Mouse (Mus musculus) small intestine, adult 2 months (tissue): ENCODE results near the gene Pigq.

Experiments
- CTCF ChIP-seq: fragments of 200-500 bp; IDR thresholded peaks from 2 replicates; pipeline ENCODE4 v1.5.1; 2012; ENCODE audit warnings: low read depth, mild to moderate bottlenecking, control low read depth, inconsistent platforms, low read length, moderate library complexity, mixed read lengths; ENCODE audit not compliant: insufficient replicate concordance, insufficient read length; ENCODE audit errors: extremely low read depth
- POLR2A ChIP-seq: fragments of 200-500 bp; IDR thresholded peaks from 2 replicates; pipeline ENCODE4 v1.6.1; 2012; ENCODE audit warnings: low read depth, mild to moderate bottlenecking, control low read depth, inconsistent platforms, low read length, moderate library complexity

GRCm38 (mm10) chr17:25879750-25880149, 65.0 kb downstream of the Pigq start:
- TF ChIP-seq CTCF (no peak), POLR2A (no peak)
